Mouse (Mus musculus) skeletal muscle tissue, adult 2 months (tissue): ENCODE results near the gene Itga3.
"Not testable (repeated sequence)": the region's sequence is repeated elsewhere in the genome, so short reads cannot be mapped to it uniquely, and the experiment has no call there.

Experiments
- DNase-seq: peaks from one replicate; pipeline ENCODE4 v3.0.0-alpha.2; 2012; ENCODE audit warnings: low read depth, low spot score

Itga3 gene

DNA sequence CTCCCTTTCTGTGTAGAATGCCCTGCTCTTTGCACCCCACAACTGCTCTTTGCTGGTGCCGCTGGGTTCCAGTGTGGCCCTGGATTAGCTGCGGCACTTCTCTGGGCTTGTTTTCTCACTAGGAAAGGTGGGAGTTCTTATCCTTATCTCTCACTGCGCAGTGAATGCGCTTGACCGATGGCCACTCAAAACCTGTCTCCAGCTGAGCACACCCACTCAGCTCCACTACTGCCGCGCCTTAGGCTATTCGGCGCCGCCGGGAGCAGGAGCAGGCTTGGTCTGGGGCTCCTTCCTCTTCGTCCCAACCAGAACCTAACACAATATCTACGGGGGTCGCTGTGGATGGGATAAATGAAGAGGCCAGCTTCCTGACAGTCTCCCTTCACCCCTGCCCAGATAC, 43.0 kb downstream of the Itga3 start:
- no peak for DNase-seq

GRCm38 (mm10) chr11:95032945-95033344, 43.7 kb downstream of the Itga3 start:
- no peak for DNase-seq

GRCm38 (mm10) chr11:95027850-95028470, 48.6 kb downstream of the Itga3 start:
- DNase-seq, result no peak

GRCm38 (mm10) chr11:95026849-95027248, 49.8 kb downstream of the Itga3 start:
- no peak for DNase-seq

DNA sequence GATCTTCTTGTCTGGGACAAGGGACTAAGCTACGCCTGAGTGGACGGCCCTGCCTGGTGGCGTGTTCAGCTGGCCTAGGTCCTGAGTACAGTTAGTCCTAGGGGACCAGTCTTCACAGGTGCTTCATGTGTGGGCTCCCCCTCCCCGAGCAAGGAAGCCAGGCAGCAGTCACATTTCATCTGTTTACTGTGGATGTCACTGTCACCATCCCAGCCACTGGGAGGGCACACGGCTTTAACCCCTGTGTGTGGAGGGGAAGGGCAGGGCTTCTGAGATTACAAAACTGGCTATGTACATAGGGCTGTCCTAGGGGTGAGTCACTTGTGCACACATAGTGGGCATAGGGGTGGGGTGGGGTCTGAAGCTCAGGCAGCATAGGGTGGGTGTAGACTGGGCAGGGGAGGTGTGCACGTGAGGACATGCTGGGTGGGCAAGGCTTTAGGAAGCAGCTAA, 50.5 kb downstream of the Itga3 start:
- no peak for DNase-seq

DNA sequence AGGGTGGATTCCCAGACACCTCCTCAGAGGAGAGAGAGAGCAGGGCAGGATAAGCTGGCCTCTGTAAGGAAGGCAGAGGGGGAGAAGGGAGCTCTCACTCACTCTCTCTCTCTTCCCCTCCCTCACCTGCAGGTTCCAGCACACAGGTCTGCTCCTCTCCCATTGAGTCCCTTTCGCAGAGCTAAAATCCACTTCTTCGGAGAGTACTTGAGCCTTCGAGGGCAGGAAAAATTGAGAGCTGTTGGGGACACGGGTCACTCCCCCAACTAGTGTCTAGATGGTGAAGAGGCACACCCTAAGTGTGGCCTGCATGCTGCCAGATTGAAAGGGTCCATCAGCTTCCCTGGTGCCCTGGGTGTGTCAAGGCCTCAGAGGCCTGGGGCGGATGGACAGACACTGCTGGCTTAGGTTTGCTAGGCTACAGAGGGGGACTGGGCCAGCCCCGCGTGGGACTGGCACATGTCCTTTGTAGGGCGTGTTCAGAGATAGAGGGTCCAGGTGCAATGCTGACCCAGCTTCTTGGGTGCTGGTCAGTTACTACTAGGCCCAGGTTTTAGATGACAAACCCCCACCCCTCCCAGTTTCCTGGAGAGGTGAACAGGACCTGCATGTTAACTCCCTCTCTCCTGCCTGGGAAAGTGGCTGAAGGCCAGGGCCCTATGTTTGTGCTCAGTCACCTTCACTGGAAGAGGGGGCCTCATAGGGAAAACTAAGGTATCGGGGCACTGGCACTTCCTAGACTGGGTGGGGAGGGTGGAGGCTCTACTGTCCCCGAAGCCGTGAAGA, 51.2 kb downstream of the Itga3 start:
- DNase-seq, result no peak

GRCm38 (mm10) chr11:95024439-95025184, 52.0 kb downstream of the Itga3 start:
- no peak for DNase-seq

- no peak for DNase-seq
Measured at GRCm38 (mm10) chr11:95023481-95023880, 53.1 kb downstream of the Itga3 start.

DNA sequence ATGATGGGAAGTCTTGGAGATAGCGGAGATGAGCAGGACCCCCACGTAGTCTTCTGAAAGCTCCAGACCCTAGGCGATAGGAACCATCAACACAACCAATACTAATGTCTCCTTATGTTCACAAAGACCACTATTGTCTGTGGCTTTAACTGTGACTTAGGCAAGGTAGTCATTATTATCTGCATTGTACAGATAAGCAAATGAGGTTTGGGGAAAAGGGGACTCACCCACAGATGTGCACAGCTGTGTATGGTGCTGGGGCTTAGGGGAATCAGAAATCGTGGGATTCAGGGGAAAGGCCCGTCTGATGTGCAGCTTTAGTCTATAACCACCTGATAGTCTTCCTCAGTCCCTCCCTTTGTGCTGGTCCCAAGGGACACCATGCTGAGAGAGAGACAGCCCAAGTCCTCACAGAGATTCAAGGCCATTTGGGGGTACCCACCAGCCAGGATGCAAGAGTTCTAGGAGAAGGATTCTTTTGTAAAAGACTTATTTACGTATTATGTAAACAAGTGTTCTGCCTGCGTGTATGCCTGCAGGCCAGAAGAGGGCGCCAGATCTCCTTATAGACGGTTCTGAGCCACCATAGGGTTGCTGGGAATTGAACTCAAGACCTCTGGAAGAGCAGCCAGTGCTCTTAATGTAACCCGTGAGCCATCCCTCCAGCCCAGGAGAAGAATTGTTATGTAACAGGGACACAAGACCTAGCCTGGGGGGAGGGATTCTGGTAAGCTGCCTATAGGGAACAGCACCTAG, 54.2 kb downstream of the Itga3 start:
- DNase-seq, result no peak

GRCm38 (mm10) chr11:95015484-95015883, 61.1 kb downstream of the Itga3 start:
- no peak for DNase-seq

GRCm38 (mm10) chr11:95012487-95012886, 64.1 kb downstream of the Itga3 start:
- DNase-seq, result no peak

DNA sequence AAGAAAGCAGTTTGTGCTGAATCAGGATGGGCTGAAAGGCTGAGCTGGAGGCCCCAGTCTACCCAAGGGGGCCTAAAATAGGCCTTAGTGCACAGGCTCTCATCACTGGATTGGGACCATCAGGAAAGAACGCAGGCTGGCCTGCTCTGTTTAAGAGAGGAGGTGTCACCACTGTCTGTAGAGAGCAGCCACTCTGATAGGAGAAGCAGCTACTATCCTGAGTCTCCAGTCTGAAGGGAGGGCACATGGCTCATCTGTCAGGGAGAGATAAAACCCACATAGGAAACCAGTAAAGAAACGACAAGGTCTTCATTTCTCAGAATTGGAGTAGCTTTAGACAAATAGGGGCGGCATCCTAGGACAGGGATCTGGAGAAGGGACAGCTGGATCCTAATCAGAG, 64.5 kb downstream of the Itga3 start:
- DNase-seq, result no peak

DNA sequence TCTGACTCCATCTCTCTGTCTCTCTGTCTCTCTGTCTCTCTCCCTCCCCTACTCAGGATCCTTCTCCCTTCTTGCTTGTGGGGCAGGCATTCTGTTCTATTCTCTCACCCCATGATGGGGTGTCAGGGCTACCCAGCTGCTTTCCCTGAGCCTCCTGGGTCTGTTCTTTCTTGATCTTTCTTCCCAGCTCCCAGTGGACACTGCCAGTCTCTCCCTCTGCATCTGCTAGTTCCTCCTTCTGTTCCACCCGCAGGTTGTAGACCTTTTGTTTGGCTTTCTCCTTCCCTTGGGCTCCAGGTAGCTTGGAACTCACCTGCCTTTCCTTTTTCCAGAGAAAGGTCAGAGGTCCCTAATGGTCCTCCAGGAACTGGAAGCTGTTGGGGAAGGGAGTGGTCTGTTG, 65.2 kb downstream of the Itga3 start:
- DNase-seq, result no peak

DNA sequence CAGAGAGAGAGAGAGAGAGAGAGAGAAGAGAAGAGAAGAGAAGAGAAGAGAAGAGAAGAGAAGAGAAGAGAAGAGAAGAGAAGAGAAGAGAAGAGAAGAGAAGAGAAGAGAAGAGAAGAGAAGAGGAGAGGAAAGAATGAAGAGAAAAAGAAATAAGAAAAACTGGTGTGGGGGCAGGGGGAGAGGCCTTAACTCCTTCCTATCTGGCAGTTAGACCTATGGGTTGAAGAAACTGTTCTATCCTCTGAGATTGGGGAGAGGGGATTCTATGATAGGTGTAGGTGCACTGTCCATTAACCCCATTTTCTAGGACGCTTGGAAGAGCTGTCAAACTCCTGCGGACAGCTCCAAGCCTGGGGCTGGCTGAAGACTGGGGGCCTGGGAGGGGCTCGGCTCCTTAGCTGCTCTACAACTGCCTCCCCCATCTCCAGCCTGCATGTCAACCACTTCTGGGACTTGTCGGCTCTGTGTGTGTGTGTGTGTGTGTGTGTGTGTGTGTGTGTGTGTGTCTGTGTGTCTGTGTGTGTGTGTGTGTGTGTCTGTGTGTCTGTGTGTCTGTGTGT, 65.7 kb downstream of the Itga3 start:
- not testable (repeated sequence) for DNase-seq

GRCm38 (mm10) chr11:95010141-95010739, 66.4 kb downstream of the Itga3 start:
- no peak for DNase-seq

DNA sequence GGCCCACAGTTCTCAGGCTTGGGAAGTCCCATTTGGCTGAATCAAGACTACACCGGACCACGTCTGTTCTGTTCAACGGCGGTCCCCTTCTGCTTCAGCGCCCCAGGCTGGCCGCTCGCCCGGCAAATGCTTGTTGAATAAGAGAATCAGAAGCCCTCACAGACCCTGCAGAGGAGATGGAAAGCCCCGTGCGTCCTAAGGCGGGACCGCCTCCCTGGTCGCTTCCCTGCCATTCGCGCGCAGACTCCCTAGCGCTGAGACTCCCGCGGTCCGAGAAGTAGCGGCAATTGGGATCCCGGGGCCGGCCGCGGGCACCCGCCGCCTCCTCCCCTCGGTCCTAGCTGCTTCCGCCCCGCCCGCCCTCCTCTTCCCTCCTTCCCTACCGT, 67.0 kb downstream of the Itga3 start, which contains the start of gene Samd14:
Gene Samd14 (plus strand): TSS at position 251 of the 386 bp plus-strand sequence.
- no peak for DNase-seq

- DNase-seq, result no peak
Measured at GRCm38 (mm10) chr11:95008661-95009628, 67.7 kb downstream of the Itga3 start.

GRCm38 (mm10) chr11:95007418-95007817, 69.2 kb downstream of the Itga3 start:
- no peak for DNase-seq

DNA sequence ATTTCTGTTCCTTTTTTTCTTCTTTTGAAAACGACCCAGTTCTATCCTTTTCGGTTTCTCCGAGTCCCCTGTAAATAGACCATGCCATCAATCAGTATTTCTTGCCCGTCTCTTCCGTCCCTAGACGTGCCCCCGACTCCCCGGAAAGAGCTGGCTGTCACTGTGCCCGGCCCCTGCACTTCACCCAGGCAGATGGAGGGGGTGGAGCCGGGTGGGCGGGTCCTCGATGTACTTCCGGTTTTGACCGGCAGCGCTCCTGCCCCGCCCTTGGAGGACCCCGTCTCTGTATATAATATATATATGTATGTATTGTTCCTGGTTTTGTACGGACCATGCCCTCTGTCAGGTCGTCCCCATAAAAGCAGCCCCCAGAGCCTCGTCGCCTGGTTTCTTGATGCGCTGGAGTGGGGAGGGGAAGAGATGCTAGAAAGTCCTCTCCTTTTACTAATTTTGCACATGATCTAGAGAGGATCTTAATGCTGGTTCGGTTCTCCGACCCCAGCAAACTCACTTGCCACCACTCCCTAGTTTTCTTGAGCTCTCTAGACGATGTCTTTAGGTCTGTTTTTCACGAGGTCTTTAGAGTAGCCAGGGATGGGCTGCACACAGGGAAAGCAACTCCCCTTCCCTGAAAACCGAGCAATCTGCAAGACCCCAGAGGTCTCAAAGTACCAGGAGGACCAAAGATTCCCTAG, 69.9 kb downstream of the Itga3 start:
- DNase-seq, result peak; percentile 68
